In genomic region chr17:44620456-44620855, GRCm38 (mm10) we compare ENCODE assay signal across 19 mouse cellular contexts.
"Had no signal": no experiment of that assay in that cellular context is flagged by ENCODE, and none has a peak within 500 bp of the region (broad histone marks: within the 10 kb centered on the region; RNA-seq: fewer than 3 reads in every experiment).

No protein-coding gene starts in this region.

- H3K36me3 ChIP-seq: liver, embryonic 15.5 days; lung, embryonic 15.5 days; midbrain, embryonic 10.5 days; midbrain, embryonic 12.5 days; neural tube, embryonic 12.5 days; stomach, embryonic 15.5 days had no signal

- H3K9ac ChIP-seq: liver, embryonic 15.5 days; liver, postnatal 0 days; lung, embryonic 15.5 days; midbrain, embryonic 12.5 days; neural tube, embryonic 12.5 days; stomach, embryonic 15.5 days had no signal

- H3K4me2 ChIP-seq: liver, embryonic 15.5 days; lung, embryonic 15.5 days; midbrain, embryonic 12.5 days; neural tube, embryonic 12.5 days; stomach, embryonic 15.5 days had no signal

- H3K27me3 ChIP-seq: liver, embryonic 15.5 days; lung, embryonic 15.5 days; midbrain, embryonic 12.5 days; neural tube, embryonic 12.5 days; stomach, embryonic 15.5 days had no signal

- H3K27ac ChIP-seq: liver, embryonic 15.5 days; lung, embryonic 15.5 days; macrophage; midbrain, embryonic 10.5 days; midbrain, embryonic 12.5 days; neural tube, embryonic 12.5 days; stomach, embryonic 15.5 days; stomach, postnatal 0 days had no signal

- H3K4me3 ChIP-seq: liver, embryonic 15.5 days; lung, embryonic 15.5 days; midbrain, embryonic 10.5 days; midbrain, embryonic 12.5 days; myocyte; neural tube, embryonic 12.5 days; stomach, embryonic 15.5 days had no signal

- H3K4me1 ChIP-seq: liver, embryonic 15.5 days; midbrain, embryonic 10.5 days; neural tube, embryonic 12.5 days had no signal

- ATAC-seq: liver, postnatal 0 days; lung, postnatal 0 days; midbrain, embryonic 16.5 days had no signal

- DNase-seq: liver, postnatal 0 days; lung, adult 2 months; lung, postnatal 14 days; lung, postnatal 36 days; midbrain, embryonic 14.5 days; right cerebral cortex, postnatal 14 days; thymus, adult 2 months; thymus, postnatal 25 days had no signal

- H3K9me3 ChIP-seq: liver, embryonic 15.5 days; lung, embryonic 15.5 days; midbrain, embryonic 10.5 days; midbrain, embryonic 12.5 days; neural tube, embryonic 12.5 days; stomach, embryonic 15.5 days had no signal
